Mouse (Mus musculus) right cerebral cortex, adult 18-20 months (tissue): Measurements from ENCODE around the gene Camta2.

Experiments used
- DNase-seq: peaks from one replicate; pipeline ENCODE4 v3.0.0; 2022; ENCODE audit warnings: mixed read lengths

Camta2 gene

DNA sequence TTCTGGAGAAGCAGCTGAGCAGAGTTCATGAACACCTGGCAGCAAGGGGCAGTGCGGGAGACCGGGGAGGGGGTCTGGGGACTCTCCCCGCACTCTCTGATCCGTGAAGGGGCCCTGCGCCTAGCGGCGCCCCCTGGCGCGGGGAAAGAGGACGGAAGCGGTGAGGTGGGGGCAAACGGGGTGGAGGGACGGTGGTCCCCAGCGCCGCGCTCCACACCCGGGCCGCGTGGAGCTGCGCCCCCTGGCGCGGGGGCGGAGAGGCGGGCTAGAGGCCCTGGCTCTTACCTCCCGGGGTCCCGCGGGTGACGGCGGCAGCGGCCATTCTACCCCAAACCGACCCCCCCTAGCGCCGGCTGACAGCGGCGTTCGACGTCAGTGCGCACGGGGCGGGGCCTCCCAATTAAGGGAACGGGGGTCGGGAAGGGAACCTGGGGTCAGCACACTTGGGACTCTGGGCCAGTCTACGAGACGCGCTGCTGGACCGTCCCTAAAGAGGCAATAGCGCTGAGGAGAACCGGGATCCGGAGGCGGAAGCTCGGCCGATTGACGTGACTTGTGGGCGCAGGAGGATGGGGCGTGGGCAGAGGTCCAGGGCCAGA lies at the start of gene Camta2:
Camta2 (minus strand) TSS at position 505 of the 599 bp plus-strand sequence.
- DNase-seq, result peak; percentile 87

DNA sequence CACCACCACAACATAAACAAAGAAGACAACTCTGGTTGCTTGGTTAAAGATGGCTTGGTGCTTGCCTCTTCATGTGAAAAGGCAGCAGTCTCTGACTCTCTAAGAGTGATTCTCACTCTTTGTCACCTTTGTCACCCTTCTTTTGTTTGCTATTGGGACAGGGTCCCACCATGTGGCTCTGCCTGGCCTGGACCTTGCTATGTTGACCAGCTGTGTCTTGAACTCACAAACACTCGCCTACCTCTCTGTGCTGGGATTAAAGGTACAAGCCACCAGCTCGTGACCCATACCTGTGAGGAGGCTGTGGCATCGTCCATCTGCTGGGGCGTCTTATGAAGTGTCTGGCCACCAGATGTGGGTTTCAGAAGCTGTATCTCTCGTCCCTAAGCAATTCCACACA lies 45.4 kb upstream of the Camta2 start:
- DNase-seq, result no peak

DNA sequence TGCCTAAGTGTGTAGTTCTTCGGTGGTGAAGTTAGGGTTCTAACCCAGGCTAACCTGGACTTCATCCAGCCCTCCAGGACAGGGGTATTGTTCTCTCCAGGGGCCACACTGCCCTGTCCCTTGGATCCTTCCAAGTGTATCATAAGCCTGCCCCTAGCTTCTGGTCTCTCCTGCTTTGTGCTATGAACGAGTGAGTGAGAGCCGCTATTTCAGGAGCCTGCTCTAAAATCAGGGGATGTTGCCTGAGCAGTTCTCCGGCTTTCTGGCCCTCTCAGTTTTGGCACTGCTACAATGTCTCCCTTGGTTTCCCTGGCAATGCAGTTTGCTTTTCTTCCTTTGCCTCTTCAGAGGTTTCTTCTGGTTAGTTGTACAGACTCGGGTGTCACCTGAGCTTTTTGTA lies 43.3 kb upstream of the Camta2 start:
- DNase-seq, result peak; percentile 61

DNA sequence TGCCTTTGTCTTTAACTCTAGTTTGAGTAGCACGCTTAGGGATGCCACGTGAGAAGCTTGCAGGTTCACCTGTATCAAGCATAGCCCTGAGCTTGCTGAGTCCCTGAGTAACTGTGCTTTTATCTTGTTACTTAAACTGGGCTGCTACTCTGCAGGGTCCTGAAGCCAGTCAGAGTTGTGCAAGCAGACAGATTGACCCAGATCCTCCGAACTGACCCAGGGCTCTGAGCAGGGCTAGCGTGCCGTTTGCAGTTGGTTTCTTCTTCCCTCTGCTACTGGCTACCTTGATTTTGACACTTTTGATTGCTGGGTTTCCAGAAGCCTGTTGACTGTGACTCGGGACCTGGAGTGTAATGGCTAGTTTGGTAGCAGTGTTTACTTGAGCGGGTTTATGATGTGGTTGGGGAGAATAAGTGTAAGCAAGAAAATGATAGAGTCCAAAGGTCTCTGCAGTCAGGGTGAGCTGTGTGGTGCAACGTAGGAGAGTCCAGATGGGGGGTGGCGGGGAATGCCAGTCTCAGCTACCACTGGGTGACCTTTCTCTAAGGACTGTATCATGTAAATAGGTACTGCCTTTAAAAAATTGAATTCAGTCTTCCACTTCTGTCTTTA lies 42.6 kb upstream of the Camta2 start:
- no peak for DNase-seq

DNA sequence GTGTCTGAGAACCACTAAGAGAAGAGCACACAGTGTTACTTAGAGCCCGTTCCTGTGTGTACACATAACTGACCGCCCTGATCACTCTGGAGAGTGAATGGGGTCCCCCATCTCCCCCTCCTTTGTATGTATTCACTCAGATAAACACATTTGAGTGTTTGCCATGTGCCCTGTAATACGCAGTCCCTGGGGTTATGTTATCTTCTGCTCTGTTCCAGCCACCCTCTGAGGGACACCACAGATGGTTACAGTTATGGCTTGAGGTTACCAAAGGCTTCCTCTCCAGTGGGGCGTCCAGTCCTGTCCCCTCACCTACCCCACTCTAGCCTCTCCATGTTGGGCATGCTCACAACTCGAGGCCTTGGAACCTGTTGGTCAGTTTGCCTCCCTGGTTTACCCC lies 39.5 kb upstream of the Camta2 start:
- DNase-seq, result no peak

DNA sequence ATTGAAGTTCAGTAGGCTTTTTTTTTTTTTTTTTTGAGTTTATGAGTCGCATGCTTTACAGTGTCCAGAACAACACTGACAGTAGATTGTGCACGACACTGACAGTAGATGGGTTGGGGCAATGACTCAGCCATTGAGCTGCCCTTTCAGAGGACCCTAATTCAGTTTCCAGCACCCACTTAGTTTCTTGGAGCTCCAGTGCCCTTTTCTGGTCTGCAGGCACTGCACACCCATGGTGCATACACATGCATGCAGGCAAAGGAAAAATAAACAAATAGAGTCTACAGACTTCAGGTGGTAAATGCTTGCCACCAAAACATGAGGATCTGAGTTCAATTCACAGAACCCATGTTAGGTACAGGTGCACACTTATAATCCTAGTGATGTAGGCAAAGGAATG lies 38.7 kb upstream of the Camta2 start:
- DNase-seq, result no peak

DNA sequence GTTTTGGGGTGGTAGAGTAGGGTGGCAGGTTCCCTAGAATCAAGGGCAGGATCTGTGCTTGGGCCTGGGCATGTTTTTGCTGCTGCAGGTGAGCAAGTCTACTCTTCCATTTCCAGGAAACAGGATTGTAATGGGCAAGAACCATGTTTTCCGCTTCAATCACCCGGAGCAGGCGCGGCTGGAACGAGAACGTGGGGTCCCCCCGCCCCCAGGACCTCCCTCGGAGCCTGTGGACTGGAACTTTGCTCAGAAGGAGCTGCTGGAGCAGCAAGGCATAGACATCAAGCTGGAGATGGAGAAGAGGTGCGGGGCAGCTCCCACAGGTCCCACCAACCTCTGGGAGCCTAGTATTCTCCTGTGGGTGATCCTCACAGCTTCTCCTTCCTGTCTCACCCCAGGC lies 36.8 kb upstream of the Camta2 start:
- DNase-seq, result no peak

DNA sequence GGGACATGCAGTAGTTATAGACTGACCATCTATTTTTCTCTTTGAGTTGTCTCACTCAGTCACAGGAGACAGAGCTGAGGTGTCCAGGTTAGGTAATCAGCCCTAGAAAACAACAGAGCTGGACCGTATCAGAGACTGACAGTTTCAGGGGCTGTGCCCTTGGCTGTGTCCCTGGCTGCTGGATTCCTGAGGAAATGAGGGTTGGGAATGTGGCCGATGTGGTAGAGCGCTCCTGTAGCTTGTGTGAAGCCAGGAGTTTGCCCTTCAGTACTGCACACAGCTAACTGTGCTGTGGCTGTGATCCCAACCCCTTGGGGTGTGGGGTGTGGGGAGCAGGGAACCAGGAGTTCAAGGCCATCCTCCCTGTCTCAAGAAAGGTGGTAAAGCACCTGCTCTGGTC lies 33.2 kb upstream of the Camta2 start:
- DNase-seq, result no peak

DNA sequence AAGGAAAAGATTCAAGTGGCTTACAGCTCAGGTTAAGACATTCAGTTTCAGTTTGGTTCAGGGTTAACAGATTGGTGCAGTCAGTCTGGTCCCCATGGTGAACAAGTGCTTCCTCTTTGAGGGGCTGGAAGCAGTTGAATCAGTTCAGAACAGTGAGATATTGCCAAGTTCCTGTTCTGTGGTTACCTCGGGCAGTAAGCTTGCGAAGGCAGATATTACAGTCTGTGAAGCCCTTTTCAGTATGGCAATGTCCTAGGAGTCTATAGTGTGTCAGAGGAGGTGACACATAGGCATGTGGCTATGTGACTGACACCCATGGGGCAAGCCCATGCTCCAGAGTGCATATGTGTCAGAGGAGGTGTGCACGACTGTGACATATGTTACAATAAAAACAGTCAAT lies 32.7 kb upstream of the Camta2 start:
- no peak for DNase-seq

DNA sequence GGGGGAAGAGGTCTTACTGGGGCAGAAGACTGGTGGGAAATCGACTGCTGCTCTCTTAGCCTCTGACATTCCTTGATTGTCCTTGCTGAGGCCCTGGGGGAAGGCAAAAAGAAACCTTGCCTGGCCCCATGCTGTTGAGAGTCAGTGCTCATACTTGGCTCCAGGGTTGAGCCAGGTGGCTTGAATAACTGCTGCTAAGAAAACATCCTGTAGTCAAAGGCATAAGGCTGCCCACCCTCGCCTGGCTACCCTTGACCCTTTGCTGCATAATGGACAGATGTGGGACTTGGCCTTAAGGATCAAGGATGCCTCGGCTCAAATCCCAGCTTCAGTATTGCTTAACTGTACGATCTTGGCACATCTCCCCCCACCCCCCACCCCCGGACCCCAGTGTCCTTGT lies 30.6 kb upstream of the Camta2 start:
- DNase-seq, result no peak

DNA sequence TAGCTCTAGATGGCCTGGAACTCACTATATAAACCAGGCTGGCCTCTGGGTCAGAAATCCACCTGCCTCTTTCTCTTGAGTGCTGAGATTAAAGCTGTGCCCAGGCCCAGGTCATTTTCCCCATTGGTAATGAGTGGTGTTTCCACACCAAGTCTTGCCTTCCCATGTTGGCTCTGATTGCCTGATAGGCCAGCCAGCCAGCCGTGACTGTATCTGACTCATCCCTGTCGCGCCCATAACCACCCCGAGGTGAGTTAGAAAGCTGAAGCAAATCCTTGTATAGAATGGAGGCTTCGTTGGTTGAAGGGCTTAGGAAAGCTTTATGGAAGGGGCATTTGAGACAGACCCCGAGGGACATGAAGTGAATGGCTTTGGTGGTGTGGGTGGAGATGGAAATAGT lies 27.9 kb upstream of the Camta2 start:
- DNase-seq, result no peak

DNA sequence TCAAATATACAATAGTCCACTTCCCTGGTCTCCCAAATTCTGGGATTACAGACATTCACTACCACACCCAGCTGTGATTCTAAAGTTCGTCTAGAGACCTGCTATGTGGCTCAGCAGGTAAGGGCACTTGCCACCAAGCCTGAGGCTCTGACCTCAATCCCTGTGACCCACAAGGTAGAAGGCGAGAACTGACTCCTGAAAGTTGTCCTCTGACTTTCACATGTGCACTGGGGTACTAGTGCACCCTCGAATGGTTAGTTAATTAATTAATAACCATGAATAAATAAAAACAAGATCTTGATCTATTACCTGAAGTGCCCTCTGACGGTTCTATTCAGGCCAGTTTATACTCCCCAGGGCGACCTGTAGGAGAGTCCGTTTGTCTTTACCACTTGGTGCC lies 25.3 kb upstream of the Camta2 start:
- no peak for DNase-seq

DNA sequence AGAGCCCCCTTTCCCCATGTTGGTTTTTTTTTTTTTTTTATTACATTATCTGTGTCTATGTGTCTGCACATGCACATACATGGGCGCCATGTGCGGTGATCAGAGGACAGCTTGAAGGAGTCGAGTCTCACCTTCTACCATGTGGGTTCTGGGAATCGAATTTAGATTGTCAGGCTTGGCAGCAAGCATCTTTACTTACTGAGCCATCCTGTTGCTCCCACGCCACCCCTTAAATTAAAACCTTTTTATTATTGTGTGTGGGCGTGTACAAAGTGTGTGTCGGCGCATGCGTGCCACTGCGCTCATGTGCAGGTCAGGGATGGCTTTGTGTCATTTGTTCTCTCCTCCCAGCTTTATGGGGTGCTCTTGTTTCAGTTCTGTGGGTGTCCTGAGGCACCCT lies 23.1 kb upstream of the Camta2 start:
- peak; percentile 48 for DNase-seq

DNA sequence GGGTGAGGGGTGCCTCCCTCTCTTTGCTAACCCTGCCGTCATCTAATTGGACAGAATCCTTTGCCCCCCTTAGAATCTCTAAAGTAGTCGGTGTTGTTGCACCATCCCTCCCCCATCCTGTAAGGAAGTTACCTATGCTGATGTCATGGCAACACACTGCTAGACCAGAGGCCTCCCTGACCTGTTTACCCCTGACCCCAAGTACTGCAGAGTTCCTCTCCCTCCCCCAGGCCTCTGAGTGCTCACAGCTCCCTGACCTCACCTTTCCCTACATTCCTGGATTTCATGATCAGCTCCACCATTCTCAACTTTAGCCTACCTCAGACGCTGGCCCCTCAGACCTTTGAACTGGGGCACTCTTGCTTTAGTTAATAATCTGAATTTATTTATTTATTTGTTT lies 18.2 kb upstream of the Camta2 start:
- DNase-seq, result no peak

DNA sequence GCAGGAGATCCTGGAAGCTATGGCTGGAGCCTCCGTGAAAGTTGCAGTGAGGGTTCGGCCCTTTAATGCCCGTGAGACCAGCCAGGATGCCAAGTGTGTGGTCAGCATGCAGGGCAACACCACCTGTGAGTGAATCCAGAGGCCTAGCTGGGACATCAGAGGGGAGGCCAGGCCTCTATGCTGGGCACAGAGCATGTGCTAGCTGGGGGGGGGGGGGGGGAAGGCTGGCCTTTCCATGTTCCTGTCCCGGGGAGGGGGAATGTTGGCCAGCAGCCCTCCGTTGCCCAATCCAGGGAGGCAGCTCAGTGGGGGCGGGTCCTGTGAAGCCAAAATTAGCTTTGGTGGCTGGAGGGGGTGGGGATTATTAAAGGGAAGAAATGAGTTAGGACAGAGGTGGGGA lies 14.9 kb upstream of the Camta2 start:
- DNase-seq, result no peak

DNA sequence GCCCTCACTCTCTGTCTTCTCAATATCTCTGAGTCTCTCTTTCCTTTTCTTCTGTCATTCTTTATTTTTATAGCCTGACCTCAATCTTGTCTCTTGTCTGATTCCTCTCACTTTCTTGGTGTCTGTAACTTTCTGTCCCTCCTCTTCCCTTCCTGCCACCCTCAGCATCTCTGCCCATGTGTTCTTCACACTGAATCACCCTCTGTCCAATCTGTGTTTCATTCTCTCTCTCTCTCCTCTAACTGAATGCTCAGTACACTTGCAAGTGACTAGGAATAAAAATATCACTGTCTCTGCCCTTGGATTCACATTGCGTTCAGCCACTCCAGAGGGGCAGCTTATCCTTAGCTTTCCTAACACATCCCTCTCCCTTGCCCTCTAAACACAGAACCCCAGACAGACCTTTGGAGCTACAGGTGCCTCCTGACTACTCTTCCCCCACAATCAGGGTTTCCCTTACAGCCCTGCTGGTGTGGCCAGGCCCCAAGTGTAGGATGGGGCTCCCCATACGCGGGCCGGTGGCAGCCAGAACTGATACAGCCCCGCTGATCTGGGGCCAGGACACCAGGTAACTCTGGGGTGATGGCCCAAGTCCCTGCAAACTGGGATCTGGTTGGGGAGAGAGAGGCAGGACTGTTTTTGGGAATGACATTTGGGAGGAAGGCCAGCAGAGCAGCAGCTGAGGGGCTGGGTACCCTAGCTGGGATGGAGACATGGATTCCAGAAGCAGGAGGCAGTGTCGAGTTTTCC lies 14.3 kb upstream of the Camta2 start:
- DNase-seq, result no peak

DNA sequence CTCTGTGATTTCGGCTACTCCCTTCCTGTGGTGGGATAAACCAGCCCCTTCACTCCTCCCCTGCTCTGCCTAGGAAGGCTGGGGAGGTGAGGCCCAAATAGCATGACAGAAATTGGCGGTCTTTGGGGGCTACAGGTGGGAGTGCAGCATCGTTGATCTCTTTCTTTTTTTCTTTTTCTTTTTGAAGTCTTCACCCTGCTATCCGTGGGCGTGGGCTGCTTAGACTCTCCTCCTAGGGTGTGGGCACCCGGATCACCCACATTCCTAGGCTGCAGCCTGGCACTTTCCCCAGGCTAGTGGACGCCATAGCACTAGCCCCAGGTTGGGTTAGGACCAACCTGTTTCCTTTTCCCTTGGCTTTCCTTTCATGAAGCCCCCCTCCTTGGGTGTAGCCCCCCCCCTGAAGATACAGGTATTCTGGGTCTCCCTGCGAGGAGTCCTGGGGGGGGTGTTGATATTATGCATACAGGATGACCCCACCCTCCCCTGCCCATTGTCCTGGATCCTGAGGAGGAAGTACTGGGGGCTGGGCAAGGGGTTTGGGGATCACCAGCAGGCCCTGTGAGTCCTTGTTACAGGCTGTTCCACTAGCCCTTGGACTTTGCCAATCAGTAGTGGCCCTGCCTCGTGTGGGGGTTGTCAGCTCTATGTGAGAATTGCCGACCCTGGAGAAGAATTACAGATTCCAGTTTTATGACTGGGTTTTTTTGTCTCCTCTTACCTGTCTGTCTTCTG lies 13.5 kb upstream of the Camta2 start:
- no peak for DNase-seq

DNA sequence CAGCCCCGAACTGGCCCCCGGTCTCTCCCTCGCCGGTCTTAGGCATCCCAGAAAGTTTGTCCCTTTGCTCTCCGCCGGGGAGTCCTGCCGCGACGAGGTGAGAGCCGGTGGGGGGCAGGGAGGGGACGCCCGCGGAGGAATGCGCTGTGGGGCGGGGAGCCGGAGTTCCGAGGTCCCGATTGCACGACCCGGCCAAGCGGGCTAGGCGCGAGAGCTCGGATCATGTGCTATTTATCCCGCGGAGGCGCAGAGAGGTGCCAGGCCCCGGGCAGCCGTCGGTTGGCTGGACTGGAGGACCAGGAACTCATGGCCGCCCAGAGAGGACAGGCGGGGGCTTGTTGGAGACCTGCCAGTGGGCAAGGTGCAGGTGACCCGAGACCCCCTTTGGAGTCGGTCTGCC lies 12.7 kb upstream of the Camta2 start:
- peak; percentile 52 for DNase-seq

DNA sequence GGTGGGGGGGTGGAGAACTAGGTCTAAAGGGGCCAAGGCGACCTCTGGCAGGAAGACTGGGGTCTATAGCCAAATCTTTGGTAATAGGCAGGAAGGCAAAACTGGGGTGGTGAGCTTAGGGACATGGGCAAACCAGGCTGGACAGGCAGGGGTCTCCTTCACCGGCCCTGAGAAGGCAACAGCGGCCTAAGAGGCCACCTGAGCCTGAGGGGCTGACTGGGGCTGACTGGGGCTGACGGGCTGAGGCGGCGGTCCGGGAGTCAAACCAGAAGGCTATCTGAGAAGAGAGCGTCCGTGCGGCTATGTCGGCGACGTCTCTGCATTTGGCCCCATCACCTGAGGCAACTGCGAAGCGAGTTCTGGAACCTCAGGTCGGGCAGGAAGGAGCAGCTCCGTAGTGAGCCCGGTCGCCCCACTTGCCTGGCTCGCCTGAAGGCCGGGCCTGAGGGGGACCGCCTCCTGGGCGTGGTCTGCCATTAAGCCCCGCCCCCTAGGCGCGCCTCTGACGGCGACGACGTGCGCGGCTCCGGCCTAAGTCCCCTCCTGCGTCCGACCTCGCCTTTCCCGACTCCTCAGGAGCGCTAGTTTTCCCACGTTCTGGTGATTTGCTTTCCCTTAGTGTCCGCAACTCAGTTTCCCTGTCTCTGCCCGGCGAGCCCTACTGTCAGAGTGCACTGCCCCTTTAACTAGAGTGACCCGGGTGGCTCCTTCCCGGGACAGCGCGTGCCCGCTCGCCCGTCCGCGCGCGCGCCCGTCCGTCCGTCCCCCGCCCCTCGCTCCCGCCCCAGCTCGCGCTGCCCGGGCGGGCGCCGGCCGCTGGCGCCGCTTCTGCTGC lies 12.0 kb upstream of the Camta2 start, which contains the start of the genes Inca1 and Kif1c:
Inca1 (minus strand) TSS at position 434 of the 835 bp plus-strand sequence.
Kif1c (plus strand) TSS at position 827 of the 835 bp plus-strand sequence.
- peak; percentile 95 for DNase-seq

DNA sequence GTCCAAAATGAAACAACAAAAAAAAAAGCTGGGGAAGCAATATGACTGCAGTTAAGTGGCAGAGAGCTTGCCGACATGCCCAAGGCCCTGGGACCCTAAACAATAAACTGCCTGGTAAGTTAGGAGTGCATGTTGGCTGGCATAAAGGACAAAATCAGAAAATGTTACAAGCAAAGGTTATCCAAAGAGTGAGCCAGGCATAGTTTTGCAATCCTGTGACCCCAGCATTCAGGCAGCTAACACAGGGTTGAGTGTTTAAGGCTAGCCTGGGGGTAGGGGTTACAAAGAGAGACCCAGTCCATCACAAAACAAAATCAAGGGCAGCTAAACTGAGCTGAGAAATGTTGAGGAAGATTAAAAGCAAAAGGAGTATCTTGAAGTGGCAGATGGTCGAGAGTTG lies 11.1 kb upstream of the Camta2 start:
- DNase-seq, result no peak

DNA sequence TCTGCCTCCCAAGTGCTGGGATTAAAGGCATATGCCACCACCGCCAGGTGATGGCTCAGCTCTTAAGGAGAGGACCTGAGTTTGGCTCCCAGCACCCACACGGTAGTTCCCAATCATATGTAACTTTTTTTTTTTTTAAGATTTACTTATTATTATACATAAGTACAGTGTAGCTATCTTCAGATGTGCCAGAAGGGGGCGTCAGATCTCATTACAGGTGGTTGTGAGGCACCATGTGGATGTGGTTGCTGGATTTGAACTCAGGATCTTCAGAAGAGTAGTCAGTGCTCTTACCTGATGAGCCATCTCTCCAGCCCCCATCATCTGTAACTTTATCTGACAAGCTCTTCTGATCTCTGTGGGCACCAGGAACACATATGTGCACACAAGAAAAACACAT lies 9.5 kb upstream of the Camta2 start:
- no peak for DNase-seq

DNA sequence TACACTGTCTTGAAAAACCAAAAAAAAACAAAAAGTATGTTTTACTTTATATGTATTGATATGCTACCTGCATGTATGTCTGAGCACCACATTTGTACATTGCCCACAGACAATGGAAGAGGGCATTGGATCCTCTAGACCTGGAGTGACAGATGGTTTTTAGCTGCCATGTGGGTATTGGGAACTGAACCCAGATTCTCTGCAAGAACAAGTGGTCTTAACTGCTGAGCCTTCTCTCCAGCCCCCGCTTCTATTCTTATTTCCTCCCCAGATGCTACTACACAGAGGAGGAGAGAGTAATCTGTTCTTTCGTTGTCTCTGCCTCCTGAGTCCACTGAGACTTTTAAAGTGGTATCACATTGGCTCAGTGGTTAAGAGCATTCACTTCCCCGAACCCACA lies 5.6 kb upstream of the Camta2 start:
- no peak for DNase-seq

DNA sequence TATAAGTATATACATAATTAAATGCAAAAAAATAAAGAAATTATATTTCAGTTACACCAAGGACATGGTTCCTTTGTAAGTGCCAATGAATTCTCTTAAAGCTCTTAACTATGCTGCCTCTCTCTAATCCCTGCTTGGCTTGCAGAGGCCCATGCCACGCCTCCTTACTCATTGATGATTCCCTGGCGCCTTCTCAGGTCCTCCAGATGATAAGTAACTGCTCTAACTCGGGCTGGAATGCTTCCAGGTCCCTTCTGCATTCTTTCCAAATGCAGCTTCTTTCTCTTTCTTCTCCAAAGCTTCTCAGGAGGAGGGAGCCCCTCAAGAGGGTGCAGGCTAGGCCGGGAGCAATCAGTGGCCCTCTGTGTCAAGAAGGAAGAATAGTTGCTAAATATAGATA lies 1.7 kb upstream of the Camta2 start:
- no peak for DNase-seq
